Mouse (Mus musculus) thymus, adult 2 months (tissue): ENCODE data around the gene 1700017B05Rik. TPM values are rescaled to one million over a fixed set of nuclear protein-coding genes. Genes with fewer than 3 reads are reported as not detected.

ENCODE experiments used
- DNase-seq: peaks from one replicate; pipeline ENCODE4 v3.0.0; 2021
- H3K27ac ChIP-seq: fragments of 200-500 bp; 2 replicates; pipeline ENCODE4 v1.5.1; 2012; ENCODE audit warnings: low read length, control low read depth; ENCODE audit not compliant: control insufficient read depth, insufficient read depth
- H3K27me3 ChIP-seq: fragments of 200-500 bp; 2 replicates; pipeline ENCODE4 v1.6.1; 2012; ENCODE audit warnings: mild to moderate bottlenecking, low read length, moderate library complexity, mixed read lengths; ENCODE audit not compliant: control insufficient read depth, insufficient read depth
- H3K36me3 ChIP-seq: fragments of 200-500 bp; 2 replicates; pipeline ENCODE4 v1.6.1; 2012; ENCODE audit warnings: mild to moderate bottlenecking, low read length, moderate library complexity; ENCODE audit not compliant: control insufficient read depth, insufficient read depth
- H3K4me1 ChIP-seq: fragments of 200-500 bp; replicated peaks from 2 replicates; pipeline ENCODE4 v1.6.1; 2012; ENCODE audit warnings: low read length; ENCODE audit not compliant: control insufficient read depth, insufficient read depth
- H3K4me3 ChIP-seq: fragments of 200-500 bp; 2 replicates; pipeline ENCODE4 v1.5.1; 2012; ENCODE audit warnings: mild to moderate bottlenecking, low read length, control low read depth, moderate library complexity; ENCODE audit not compliant: control insufficient read depth, insufficient read depth
- CTCF ChIP-seq: fragments of 200-500 bp; IDR thresholded peaks from 2 replicates; pipeline ENCODE4 v1.5.1; 2012; ENCODE audit warnings: mild to moderate bottlenecking, control low read depth, low read length, moderate library complexity, borderline replicate concordance; ENCODE audit not compliant: control insufficient read depth, poor library complexity, insufficient read depth; ENCODE audit errors: extremely low read depth
- POLR2A ChIP-seq: fragments of 200-500 bp; IDR thresholded peaks from 2 replicates; pipeline ENCODE4 v1.6.1; 2012; ENCODE audit warnings: mild to moderate bottlenecking, low read length, control low read depth, moderate library complexity; ENCODE audit not compliant: control insufficient read depth, poor library complexity, insufficient read depth; ENCODE audit errors: extremely low read depth
- WGBS: fragments of 180-500 bp; shearing (Covaris S2); methylation state at CpG from one replicate; pipeline ENCODE4 v1.1.7; 2018; 5-methylcytosine and 5-hydroxymethylcytosine counted together
- polyA plus RNA-seq: library from polyadenylated mRNA; depleted of rRNA; stranded (reverse); fragments of >200 nt; gene quantifications from 2 replicates; pipeline ENCODE4 v1.2.3, GENCODE M21; 2012

The 1700017B05Rik gene
- polyA plus RNA-seq, 1 experiment: 43.5 TPM

DNA sequence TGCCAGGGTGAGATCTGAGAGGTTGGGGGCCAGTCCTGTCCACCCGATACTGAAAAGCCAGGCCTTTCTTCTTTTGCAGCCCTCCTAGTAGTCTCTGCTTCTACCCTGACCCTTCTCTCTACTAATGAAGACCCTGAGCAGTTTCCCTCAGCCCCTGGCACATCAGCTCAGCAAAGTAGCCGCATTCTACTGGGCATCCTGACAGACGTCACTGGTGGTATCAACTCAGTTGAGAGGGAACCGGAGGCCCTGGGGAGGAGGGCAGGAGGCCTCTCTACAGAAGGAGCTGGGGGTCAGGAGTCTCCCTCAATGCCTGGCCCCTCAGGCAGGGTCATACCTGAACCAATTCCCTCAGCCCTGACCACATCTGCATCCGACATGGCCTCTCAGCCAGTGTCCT, 21.3 kb downstream of the 1700017B05Rik start:
- H3K36me3 ChIP-seq: no peaks in the 10 kb centered on the region
- TF ChIP-seq CTCF: no peak
- no peak for TF ChIP-seq POLR2A
- WGBS: 91% methylated on average over 5 of the region's 5 CpGs
- no peak for DNase-seq
- H3K4me3 ChIP-seq: no peak overlapping the region
- H3K27me3 ChIP-seq: no peaks in the 10 kb centered on the region
- H3K4me1 ChIP-seq: no peaks in the 10 kb centered on the region
- no peak overlapping the region for H3K27ac ChIP-seq

DNA sequence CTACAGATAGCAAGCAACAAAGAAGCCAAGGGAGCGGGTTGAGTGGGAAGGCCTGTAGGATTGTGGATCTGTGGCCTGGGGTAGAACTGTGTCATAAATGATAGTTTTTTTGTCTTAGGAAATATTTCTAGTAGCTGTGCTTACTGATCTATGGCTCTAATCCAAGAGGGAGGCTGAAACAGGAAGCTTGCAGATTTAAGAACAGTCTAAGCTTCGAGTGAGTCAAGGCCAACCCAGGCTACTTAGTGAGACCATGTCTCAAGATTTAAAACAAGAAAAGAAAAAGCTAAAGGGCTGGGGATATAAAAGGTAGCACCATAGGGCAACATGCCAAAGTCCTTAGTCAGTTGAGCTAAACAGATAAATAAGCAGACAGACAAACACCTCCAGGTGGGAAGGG, 24.2 kb downstream of the 1700017B05Rik start:
- TF ChIP-seq POLR2A: no peak
- no peak for TF ChIP-seq CTCF
- 71% methylated on average over 2 of the region's 2 CpGs for WGBS
- H3K4me1 ChIP-seq: no peaks in the 10 kb centered on the region
- no peaks in the 10 kb centered on the region for H3K27me3 ChIP-seq
- no peak overlapping the region for H3K4me3 ChIP-seq
- no peak for DNase-seq
- H3K27ac ChIP-seq: no peak overlapping the region
- H3K36me3 ChIP-seq: no peaks in the 10 kb centered on the region

DNA sequence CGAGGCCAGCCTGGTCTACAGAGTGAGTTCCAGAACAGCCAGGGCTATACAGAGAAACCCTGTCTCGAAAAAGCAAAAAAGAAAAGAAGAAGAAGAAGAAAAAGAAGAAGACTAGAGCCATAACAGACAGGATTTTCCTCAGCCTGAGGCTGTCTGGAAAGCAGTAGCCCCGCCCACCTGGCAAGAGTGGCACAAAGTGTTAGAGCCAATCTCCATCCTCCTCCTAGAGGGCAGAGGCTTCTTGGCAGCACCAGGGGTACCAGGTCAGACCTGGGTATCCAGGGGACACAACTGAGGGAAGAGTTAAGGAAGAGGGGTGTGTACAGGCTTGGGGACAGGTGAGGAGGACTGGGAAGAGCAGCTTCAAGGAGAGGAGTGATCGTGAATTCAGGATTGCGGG, 24.7 kb downstream of the 1700017B05Rik start:
- Histone ChIP-seq H3K4me3 (no peak overlapping the region), H3K27me3 (no peaks in the 10 kb centered on the region), H3K27ac (no peak overlapping the region), H3K4me1 (no peaks in the 10 kb centered on the region), H3K36me3 (no peaks in the 10 kb centered on the region)
- 84% methylated on average over 5 of the region's 5 CpGs for whole genome bisulfite sequencing
- no peak for TF ChIP-seq POLR2A
- TF ChIP-seq CTCF: no peak
- no peak for DNase-seq

DNA sequence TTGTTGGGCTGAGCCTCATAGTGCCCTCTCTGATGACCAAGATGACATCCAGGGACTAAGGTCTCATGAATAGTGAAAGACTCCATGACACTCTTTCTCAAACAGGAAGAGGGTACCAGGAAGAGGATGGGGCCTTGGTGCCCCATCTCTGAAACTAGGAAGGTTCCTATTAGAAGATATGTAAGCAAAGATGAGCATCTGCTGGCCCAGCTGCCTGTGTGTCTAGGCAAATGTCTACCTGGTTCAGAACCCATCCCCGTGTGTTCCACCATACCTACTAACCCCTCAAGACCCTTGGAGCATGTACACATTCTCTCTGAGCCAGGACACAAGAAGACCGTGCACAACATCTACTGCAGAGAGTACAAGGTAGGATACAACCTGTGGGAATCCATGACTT, 26.2 kb downstream of the 1700017B05Rik start, which contains the start of gene Trcg1:
Gene Trcg1, plus strand, starts transcription at position 301 of the 400 bp plus-strand sequence.
- Histone ChIP-seq H3K27me3 (no peaks in the 10 kb centered on the region), H3K36me3 (no peaks in the 10 kb centered on the region), H3K4me1 (no peaks in the 10 kb centered on the region), H3K4me3 (no peak within 1 kb of the TSS), H3K27ac (no peak within 1 kb of the TSS)
- no peak for TF ChIP-seq CTCF
- no peak for TF ChIP-seq POLR2A
- no peak for DNase-seq
- 96% methylated on average over 2 of the region's 2 CpGs for WGBS

DNA sequence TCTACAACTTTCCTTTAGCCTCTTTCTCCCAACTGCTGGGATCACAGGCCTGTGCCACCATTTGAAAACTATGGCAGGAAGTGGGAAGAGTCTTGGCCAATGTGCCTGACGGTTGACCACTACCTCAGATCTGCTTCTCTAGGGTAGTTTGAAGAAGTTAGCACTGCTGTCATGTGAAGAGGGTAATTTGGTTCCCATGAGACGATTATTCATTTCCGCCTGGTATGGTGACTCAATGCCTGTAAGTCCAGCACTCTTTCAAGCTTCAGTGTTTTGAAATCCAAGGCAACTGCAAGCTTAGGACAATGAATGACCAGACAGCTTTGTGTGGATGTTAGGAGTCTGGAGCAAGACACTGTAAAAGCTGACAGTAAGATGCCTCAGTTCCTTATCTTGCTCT, 28.6 kb downstream of the 1700017B05Rik start:
- no peak overlapping the region for H3K27ac ChIP-seq
- no peak for DNase-seq
- no peak overlapping the region for H3K4me3 ChIP-seq
- no peaks in the 10 kb centered on the region for H3K36me3 ChIP-seq
- H3K4me1 ChIP-seq: no peaks in the 10 kb centered on the region
- no peaks in the 10 kb centered on the region for H3K27me3 ChIP-seq
- WGBS: 87% methylated on average over 3 of the region's 3 CpGs
- TF ChIP-seq CTCF (no peak), POLR2A (no peak)

DNA sequence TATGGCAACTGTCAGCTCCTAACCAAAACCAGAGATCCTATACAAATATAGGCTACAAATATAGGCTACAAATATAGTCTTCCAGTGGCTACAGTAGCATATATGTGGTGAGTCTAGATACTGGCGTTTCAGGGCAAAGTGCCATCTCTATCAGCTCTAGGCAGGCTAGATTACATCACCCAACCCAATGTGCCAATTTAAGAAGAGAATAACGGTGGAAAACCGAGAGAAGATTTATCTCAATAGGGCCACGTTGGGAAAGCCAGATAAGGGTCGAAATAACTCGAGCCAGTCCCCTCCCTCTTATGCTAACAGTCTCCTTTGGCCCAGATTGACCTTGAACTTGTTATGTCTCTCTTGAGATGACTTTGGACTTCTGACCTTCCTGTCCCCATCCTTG, 29.3 kb downstream of the 1700017B05Rik start:
- WGBS: 92% methylated on average over 6 of the region's 6 CpGs

DNA sequence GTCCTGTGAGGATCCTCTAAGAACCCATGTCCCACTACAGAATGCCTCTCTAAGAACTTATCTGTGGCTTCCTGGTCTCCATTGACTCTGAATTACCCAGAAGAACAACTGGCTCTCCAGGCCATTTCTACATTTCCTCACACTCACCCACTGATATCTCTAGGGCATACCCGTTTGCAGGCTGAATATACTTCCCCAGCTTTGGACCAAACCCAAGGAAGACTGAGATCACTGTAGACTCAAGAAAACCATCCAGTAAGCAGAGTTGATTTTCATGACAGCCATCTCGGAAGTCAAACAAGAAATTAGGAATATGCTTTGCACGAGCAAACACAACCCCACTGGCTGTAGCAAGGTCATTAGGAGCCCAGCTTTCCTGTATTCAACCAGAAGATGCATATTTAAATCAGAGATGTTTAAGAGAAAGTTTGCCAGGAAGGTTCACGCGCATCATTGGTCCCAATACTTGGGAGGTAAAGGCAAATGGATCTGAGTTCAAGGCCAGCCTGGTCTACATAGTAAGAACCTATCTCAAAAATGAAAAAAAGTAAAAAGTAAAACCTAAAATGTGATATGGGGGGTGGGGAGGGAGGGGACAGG, 30.0 kb downstream of the 1700017B05Rik start:
- 97% methylated on average over 5 of the region's 5 CpGs for WGBS
- DNase-seq: no peak
- H3K27ac ChIP-seq: no peak overlapping the region
- H3K36me3 ChIP-seq: no peaks in the 10 kb centered on the region
- H3K4me1 ChIP-seq: no peaks in the 10 kb centered on the region
- TF ChIP-seq CTCF: no peak
- TF ChIP-seq POLR2A: no peak
- H3K27me3 ChIP-seq: no peaks in the 10 kb centered on the region
- H3K4me3 ChIP-seq: no peak overlapping the region

More for the DNA sequence above, 29.3 kb downstream of the 1700017B05Rik start:
- no peaks in the 10 kb centered on the region for H3K4me1 ChIP-seq
- H3K27ac ChIP-seq: no peak overlapping the region
- H3K27me3 ChIP-seq: no peaks in the 10 kb centered on the region
- no peak for TF ChIP-seq POLR2A
- no peak for TF ChIP-seq CTCF
- H3K4me3 ChIP-seq: no peak overlapping the region
- H3K36me3 ChIP-seq: no peaks in the 10 kb centered on the region
- no peak for DNase-seq
